Mouse (Mus musculus) layer of hippocampus, postnatal 25 days (tissue): ENCODE measurements around the gene 1810043G02Rik. TPM values are rescaled to one million over a fixed set of nuclear protein-coding genes. Genes with fewer than 3 reads are reported as not detected.

Experiments
- total RNA-seq, 2 experiments: library from RNA; stranded (reverse); gene quantifications; 2 replicates each; pipeline ENCODE4 v1.2.3; 2021

Gene 1810043G02Rik
- total RNA-seq, 2 experiments from 2014 or later: 31.3 to 39.8 TPM

Other genes with a start within 250 kb of the 1810043G02Rik start
- not detected for gene Gm18596, start 235.9 kb upstream of the 1810043G02Rik start, total RNA-seq
- not detected for gene Gm9736, start 227.2 kb upstream of the 1810043G02Rik start, total RNA-seq
- not detected for gene Gm3233, start 218.8 kb upstream of the 1810043G02Rik start, total RNA-seq
- gene Gm3238, start 207.2 kb upstream of the 1810043G02Rik start, total RNA-seq: not detected
- gene Gm7138, start 201.6 kb upstream of the 1810043G02Rik start, total RNA-seq: not detected
- gene Gm3250, start 196.0 kb upstream of the 1810043G02Rik start, total RNA-seq: not detected
- gene Gm7137, start 190.3 kb upstream of the 1810043G02Rik start, total RNA-seq: not detected
- gene Gm9639, start 183.4 kb upstream of the 1810043G02Rik start, total RNA-seq: not detected
- not detected for gene Gm19668, start 179.4 kb upstream of the 1810043G02Rik start, total RNA-seq
- not detected for gene Gm9507, start 166.7 kb upstream of the 1810043G02Rik start, total RNA-seq
- gene Gm2696, start 163.8 kb upstream of the 1810043G02Rik start, total RNA-seq: not detected
- gene Krtap10-4, start 151.4 kb upstream of the 1810043G02Rik start, total RNA-seq: not detected
- gene Krtap10-10, start 142.6 kb upstream of the 1810043G02Rik start, total RNA-seq: not detected
- gene Gm36176, start 131.7 kb upstream of the 1810043G02Rik start, total RNA-seq: not detected
- gene Gm10318, start 125.7 kb upstream of the 1810043G02Rik start, total RNA-seq: not detected
- not detected for gene Gm3285, start 116.5 kb upstream of the 1810043G02Rik start, total RNA-seq
- 1 to 10 TPM; 5.0 to 5.2 TPM for gene Lrrc3, start 76.0 kb upstream of the 1810043G02Rik start, total RNA-seq
- 10 to 100 TPM; 33.2 to 40.4 TPM for gene Trpm2, start 8.0 kb upstream of the 1810043G02Rik start, total RNA-seq
- 100 to 1,000 TPM; 205 to 206 TPM for gene Pfkl, start 31.6 kb downstream of the 1810043G02Rik start, total RNA-seq
- under 1 TPM in 1 of 2 experiments, not detected in 1; 0.22 TPM for gene Dnmt3l, start 63.4 kb downstream of the 1810043G02Rik start, total RNA-seq
- gene Aire, start 65.1 kb downstream of the 1810043G02Rik start, total RNA-seq: under 1 TPM; 0.16 to 0.27 TPM
- 1 to 10 TPM; 5.4 to 8.8 TPM for gene Icosl, start 90.8 kb downstream of the 1810043G02Rik start, total RNA-seq
- gene D10Jhu81e, start 191.3 kb downstream of the 1810043G02Rik start, total RNA-seq: 100 to 1,000 TPM; 117 to 139 TPM
- 10 to 100 TPM; 19.3 to 19.8 TPM for gene Pwp2, start 206.6 kb downstream of the 1810043G02Rik start, total RNA-seq